Mouse (Mus musculus) lung, postnatal 0 days (tissue): Measurements from ENCODE around the gene Ttc26.

ENCODE experiments used
- CTCF ChIP-seq: IDR thresholded peaks from 2 replicates; pipeline ENCODE4 v1.5.1; 2016; ENCODE audit warnings: antibody characterized with exemption, mild to moderate bottlenecking
- EP300 ChIP-seq: IDR thresholded peaks from 2 replicates; pipeline ENCODE4 v1.6.1; 2016; ENCODE audit warnings: antibody characterized with exemption, mild to moderate bottlenecking, control low read depth

- TF ChIP-seq CTCF = peak; percentile 55
- no peak for TF ChIP-seq EP300
Measured at GRCm38 (mm10) chr6:38469591-38469990, 88.3 kb downstream of the Ttc26 start.
